Mouse (Mus musculus) cerebellum, postnatal 25 days (tissue): ENCODE measurements around the gene Klrb1c.
"Not testable (repeated sequence)": the region's sequence is repeated elsewhere in the genome, so short reads cannot be mapped to it uniquely, and the experiment has no call there.

ENCODE experiments used
- DNase-seq, 2 experiments: peaks; one replicate each; pipeline ENCODE4 v3.0.0; 2021; ENCODE audit warnings: mixed read lengths in 2 of 2

Gene Klrb1c

DNA sequence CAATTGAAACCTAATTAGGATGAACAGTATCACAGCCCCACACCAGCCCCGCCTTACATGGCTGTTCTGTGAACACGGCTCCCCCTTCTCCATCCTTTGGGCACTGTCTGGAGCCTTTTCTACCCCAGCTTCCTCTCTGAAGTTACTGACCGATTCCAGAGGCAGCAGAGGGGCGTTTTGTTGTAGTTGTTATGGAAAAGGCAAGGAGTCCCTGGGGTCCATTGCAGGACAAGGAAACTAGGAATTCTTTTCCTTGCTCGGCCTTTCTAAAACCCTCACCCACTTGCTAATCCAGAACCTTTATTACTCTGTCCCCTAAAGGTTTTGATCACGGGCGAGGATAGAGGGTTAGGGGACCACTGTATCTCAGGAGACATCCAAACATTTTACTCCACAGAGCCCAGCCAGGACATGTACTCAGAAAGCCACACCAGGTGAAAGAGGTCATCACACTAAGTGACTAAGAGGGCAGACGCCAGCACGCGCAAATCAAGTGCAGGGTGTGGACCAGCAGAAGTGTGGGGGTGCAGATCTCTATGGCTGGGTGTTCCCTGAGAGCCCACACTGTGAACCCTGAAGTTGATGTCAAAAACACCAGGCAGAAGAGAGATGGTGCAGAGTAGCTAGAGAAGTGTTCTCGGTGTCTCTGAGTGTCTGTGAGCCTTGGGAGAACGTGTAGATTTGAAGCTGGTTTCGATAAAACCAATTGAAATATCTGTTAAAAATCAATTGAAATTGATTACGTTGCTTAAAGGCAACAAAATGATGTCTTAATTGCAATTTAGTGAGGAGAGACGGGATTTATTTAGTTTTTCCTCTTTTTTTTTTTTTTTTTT, 9.1 kb upstream of the Klrb1c start:
- DNase-seq: peak; percentile 35 to 42

GRCm38 (mm10) chr6:128797185-128797905, 8.3 kb upstream of the Klrb1c start:
- peak in 1 of 2 experiments; percentile 26 for DNase-seq

GRCm38 (mm10) chr6:128796321-128796955, 7.4 kb upstream of the Klrb1c start:
- DNase-seq: no peak

DNA sequence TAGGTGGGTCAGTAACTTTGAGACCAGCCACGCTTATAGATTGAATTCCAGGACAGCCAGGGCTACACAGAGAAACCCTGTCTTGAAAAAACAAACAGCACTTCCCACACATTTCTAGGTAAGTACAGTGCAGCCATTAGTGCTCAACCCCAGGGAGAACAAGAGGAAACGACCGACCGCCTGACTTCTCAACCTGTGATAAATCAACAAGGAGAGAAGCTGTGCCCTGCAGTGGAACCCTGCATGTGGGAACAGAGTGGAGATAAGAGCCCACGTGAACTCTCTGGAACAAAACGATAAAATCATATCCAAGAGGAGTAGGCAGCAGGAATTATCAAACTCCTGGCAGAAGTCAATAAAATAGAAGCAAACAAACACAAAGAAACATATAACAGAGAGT, 4.7 kb upstream of the Klrb1c start:
- no peak for DNase-seq

GRCm38 (mm10) chr6:128790491-128790994, 1.5 kb upstream of the Klrb1c start:
- not testable (repeated sequence) for DNase-seq

GRCm38 (mm10) chr6:128788517-128788916, 498 bp downstream of the Klrb1c start:
- no peak for DNase-seq

GRCm38 (mm10) chr6:128786396-128786795, 2.6 kb downstream of the Klrb1c start:
- DNase-seq: not testable (repeated sequence)

GRCm38 (mm10) chr6:128769481-128770253, 19.3 kb downstream of the Klrb1c start:
- DNase-seq: no peak

DNA sequence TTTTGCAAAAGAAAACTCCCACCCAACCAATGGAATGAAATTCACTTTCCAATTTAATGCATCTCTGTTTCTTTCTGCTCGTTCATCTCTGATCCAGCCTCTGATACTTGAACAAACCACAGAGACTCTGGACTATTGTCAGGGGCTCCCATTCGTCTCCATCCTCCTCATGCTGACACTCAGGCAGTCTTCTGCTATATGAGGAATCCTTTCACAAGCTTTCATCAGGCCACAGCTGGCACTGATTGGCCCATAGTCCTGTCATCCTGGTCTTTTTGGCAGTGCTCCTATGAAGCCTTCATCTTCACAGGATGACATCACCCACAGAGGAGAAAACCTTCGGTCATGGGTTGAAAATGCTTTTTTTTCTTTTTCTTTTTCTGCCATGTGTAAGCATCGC, 21.0 kb downstream of the Klrb1c start:
- DNase-seq: no peak

DNA sequence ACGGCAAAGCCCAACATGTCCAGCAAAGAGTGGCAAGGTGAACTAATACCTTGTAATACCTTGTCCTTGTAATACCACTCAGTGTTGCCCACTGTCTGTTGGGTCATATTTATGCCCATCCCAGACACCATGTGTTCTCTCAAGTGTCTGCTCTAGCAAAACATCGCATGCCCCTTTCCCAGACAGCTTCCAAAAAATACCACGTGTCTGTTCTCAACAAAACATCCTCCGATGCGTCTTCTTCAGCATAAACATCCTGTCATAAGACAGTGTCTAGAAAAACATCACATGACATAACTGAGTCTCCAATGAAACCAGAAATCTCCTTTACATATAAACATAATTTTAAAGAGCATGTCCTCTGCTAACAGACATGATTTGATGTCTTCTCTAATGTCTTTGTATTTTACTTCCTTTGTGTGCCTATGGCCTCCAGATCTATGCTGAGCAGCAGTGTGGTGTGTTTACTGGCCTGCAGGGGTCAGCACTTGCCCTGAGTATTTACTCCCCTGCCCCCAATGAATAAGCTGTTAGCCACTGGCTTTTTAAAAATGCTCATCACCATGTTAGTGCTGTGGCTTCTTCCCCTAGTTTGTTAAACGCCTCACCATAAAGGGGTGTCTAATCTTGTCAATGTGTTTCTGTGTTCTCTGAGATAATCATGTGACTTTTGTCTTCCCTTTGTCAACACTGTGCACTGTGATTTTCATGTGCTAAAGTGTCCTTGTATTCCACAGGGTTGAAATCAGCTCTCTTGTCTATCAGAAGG, 22.3 kb downstream of the Klrb1c start:
- DNase-seq: peak; percentile 38 to 62

- DNase-seq: no peak
Observed at GRCm38 (mm10) chr6:128765211-128765610, 23.8 kb downstream of the Klrb1c start.

- peak in 1 of 2 experiments; percentile 36 for DNase-seq
Observed at GRCm38 (mm10) chr6:128764598-128764997, 24.4 kb downstream of the Klrb1c start.

DNA sequence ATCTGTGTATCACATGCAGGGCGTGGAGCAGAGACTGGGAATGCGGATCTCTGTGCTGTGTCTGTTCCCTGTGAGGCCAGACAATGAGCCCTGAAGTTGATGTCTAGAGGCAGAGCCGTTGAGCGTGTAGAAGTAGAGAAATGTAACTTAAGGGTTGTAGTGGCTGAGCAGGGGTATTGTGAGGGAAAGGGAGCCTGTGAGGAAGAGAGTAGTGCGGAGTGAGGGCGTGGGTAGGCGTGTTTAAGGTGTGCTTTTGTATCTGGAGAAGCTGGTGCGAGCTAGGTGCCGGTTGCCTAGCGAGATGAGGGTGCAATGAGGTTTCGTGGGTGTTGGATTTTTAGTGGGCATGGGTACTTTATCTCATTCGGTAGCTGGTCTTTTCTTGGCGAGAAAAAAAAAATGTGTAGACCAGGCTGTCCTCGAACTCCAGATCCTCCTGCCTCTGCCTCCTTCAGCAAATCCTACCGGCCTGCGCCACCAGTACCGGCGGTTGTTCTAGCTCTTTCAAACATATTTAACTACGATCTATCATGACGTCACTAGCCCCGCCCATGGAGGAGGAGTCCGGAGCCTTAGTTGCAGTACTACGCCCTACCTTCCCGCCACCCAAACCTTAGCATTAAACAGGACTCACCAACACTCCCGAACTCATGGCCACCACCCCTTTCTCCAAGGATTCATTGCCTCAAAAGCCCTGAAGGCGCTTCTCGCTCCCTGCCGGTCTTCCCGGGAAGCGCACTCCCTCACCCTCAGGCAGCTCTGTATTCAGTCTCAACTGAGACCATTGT, 25.1 kb downstream of the Klrb1c start:
- DNase-seq: peak; percentile 95 to 96

DNA sequence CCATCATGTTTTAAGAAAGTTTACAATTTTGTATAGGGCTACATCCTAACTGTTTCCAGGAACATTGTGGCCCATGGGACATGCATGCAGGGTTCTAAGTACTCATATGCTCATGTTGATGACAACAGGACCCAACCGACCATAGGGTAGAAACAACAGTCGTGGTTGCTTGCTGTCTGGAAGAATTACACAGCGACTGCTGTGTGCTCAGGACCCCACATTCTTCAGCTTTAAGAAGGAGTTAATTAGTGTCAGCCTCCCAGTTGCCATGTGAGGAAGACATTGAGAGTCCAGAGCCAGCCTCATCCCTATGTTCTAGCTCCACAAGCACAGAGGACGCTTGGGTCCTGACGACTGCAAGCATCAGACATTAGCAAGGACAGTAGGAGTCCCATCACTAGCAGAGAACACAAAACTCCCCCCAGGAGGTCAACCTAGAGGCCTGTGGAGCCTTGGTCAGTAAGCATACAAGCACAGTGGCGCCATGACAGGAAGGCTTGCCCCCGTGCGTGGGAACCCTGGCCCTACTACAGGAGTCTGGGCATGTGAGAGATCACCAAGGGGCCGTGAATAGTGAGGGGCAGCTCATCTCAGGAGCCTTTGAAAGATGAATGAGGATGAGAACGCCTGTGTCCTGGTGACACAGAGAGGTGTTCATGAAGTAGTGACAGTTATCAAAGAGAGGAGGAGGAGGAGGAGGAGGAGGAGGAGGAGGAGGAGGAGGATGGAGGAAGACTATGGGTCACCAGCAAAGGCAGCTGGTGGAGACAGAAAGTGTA, 25.9 kb downstream of the Klrb1c start:
- DNase-seq: peak; percentile 33 to 41

GRCm38 (mm10) chr6:128761144-128761540, 27.9 kb downstream of the Klrb1c start:
- DNase-seq: peak in 1 of 2 experiments; percentile 7

- peak; percentile 91 to 94 for DNase-seq
Observed at GRCm38 (mm10) chr6:128760416-128761143, 28.4 kb downstream of the Klrb1c start.

DNA sequence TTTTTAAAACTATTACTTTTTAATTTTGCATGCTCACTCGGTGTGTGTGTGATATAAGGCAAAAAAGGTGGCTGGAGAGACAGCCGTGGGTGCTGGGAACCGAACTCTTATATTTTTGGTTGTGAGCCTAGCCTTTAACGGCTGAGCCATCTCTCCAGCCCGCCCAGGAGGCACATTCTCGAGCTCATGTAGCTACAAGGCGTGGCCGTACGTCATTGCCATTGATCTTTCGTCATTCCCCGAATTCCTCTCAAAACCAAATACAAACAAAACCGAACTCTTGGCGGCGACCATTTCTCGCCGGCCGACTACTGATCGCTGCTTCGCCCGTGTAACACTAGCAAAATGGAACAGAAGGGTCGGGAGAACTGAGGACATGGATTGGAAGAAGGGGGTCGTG, 29.0 kb downstream of the Klrb1c start:
- DNase-seq: peak; percentile 96 to 98

GRCm38 (mm10) chr6:128759221-128759950, 29.6 kb downstream of the Klrb1c start:
- peak; percentile 8 to 11 for DNase-seq

DNA sequence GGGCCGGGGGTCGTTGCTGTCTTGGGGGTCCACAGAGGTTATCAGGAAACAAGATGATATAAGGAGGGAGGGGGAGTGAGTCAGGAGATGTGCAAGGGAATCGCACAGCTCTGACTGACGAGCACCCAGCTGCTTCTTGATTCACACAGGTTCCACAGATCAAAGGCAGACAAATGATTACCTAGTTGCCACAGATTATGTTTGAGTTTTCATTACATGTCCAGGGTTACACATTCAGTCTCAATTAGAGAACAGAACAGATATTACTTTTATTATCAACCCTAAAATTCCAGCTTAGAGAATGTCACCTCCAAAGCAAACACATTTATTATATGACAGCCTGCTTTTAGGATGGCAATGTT, 33.6 kb downstream of the Klrb1c start:
- not testable (repeated sequence) for DNase-seq
